Mouse (Mus musculus): ENCODE measurements at regions not wholly inside any gene's neighbourhood (a gene's known extent, or its start where the extent isn't known, plus 50 kb on each side); places are given as distances from the start of the nearest gene placed in this dataset.
"Not testable (repeated sequence)": the region's sequence is repeated elsewhere in the genome, so short reads cannot be mapped to it uniquely, and the experiment has no call there.

GRCm38 (mm10) chr8:103644106-103644505 lies 457.3 kb upstream of the Cdh5 start:
- Histone ChIP-seq H3K9ac (ENCODE audit: low read depth, poor library complexity, severe bottlenecking) (no peak overlapping the region), H3K9me3 (replicated peaks; ENCODE audit: control insufficient read depth, insufficient read depth, low read length, poor library complexity, severe bottlenecking) (no peaks in the 10 kb centered on the region), H3K4me3 (ENCODE audit: low read depth, low read length) (no peak overlapping the region), H3K27ac (ENCODE audit: insufficient read depth, low read length) (no peak overlapping the region), H3K36me3 (ENCODE audit: control insufficient read depth, insufficient read depth, low read length, poor library complexity, severe bottlenecking) (no peaks in the 10 kb centered on the region), H3K27me3 (ENCODE audit: control insufficient read depth, insufficient read depth, low read length, poor library complexity, severe bottlenecking) (no peaks in the 10 kb centered on the region), H3K4me1 (ENCODE audit: control insufficient read depth, insufficient read depth, low read length) (no peaks in the 10 kb centered on the region)
- no peak for TF ChIP-seq EP300 (IDR thresholded peaks at IDR 0.05; ENCODE audit: insufficient read depth, low read depth, low read length)
- no peak for TF ChIP-seq POLR2A (IDR thresholded peaks at IDR 0.05; ENCODE audit: insufficient read depth, low read length)
- TF ChIP-seq CTCF (IDR thresholded peaks at IDR 0.05; ENCODE audit: low read depth, low read length) = no peak

- Histone ChIP-seq H3K4me3 (ENCODE audit: low read depth, low read length) (no peak overlapping the region), H3K36me3 (ENCODE audit: control insufficient read depth, insufficient read depth, low read length, poor library complexity, severe bottlenecking) (no peaks in the 10 kb centered on the region), H3K9me3 (replicated peaks; ENCODE audit: control insufficient read depth, insufficient read depth, low read length, poor library complexity, severe bottlenecking) (no peaks in the 10 kb centered on the region), H3K27me3 (ENCODE audit: control insufficient read depth, insufficient read depth, low read length, poor library complexity, severe bottlenecking) (no peaks in the 10 kb centered on the region), H3K4me1 (ENCODE audit: control insufficient read depth, insufficient read depth, low read length) (no peaks in the 10 kb centered on the region), H3K9ac (ENCODE audit: low read depth, poor library complexity, severe bottlenecking) (no peak overlapping the region), H3K27ac (ENCODE audit: insufficient read depth, low read length) (no peak overlapping the region)
- no peak for TF ChIP-seq POLR2A (IDR thresholded peaks at IDR 0.05; ENCODE audit: insufficient read depth, low read length)
These were observed 456.6 kb upstream of the Cdh5 start for GRCm38 (mm10) chr8:103644845-103645244.

- Histone ChIP-seq H3K27ac (ENCODE audit: insufficient read depth, low read length) (no peak overlapping the region), H3K36me3 (ENCODE audit: control insufficient read depth, insufficient read depth, low read length, poor library complexity, severe bottlenecking) (no peaks in the 10 kb centered on the region), H3K27me3 (ENCODE audit: control insufficient read depth, insufficient read depth, low read length, poor library complexity, severe bottlenecking) (no peaks in the 10 kb centered on the region), H3K9ac (ENCODE audit: low read depth, poor library complexity, severe bottlenecking) (no peak overlapping the region), H3K4me3 (ENCODE audit: low read depth, low read length) (no peak overlapping the region), H3K9me3 (replicated peaks; ENCODE audit: control insufficient read depth, insufficient read depth, low read length, poor library complexity, severe bottlenecking) (no peaks in the 10 kb centered on the region), H3K4me1 (ENCODE audit: control insufficient read depth, insufficient read depth, low read length) (no peaks in the 10 kb centered on the region)
- no peak for TF ChIP-seq POLR2A (IDR thresholded peaks at IDR 0.05; ENCODE audit: insufficient read depth, low read length)
- no peak for TF ChIP-seq EP300 (IDR thresholded peaks at IDR 0.05; ENCODE audit: insufficient read depth, low read depth, low read length)
- no peak for TF ChIP-seq CTCF (IDR thresholded peaks at IDR 0.05; ENCODE audit: low read depth, low read length)
These were observed 436.6 kb upstream of the Cdh5 start for GRCm38 (mm10) chr8:103664796-103665195.

GRCm38 (mm10) chr8:103686233-103686632 lies 415.2 kb upstream of the Cdh5 start:
- H3K36me3 ChIP-seq (ENCODE audit: control insufficient read depth, insufficient read depth, low read length, poor library complexity, severe bottlenecking); H3K9me3 ChIP-seq (replicated peaks; ENCODE audit: control insufficient read depth, insufficient read depth, low read length, poor library complexity, severe bottlenecking); H3K27ac ChIP-seq (ENCODE audit: insufficient read depth, low read length); H3K4me1 ChIP-seq (ENCODE audit: control insufficient read depth, insufficient read depth, low read length); H3K4me3 ChIP-seq (ENCODE audit: low read depth, low read length); H3K27me3 ChIP-seq (ENCODE audit: control insufficient read depth, insufficient read depth, low read length, poor library complexity, severe bottlenecking); H3K9ac ChIP-seq (ENCODE audit: low read depth, poor library complexity, severe bottlenecking): not testable (repeated sequence)

- H3K4me1 ChIP-seq (ENCODE audit: control insufficient read depth, insufficient read depth, low read length) = no peaks in the 10 kb centered on the region
- no peak overlapping the region for H3K9ac ChIP-seq (ENCODE audit: low read depth, poor library complexity, severe bottlenecking)
- no peak overlapping the region for H3K4me3 ChIP-seq (ENCODE audit: low read depth, low read length)
- no peak overlapping the region for H3K27ac ChIP-seq (ENCODE audit: insufficient read depth, low read length)
- no peaks in the 10 kb centered on the region for H3K9me3 ChIP-seq (replicated peaks; ENCODE audit: control insufficient read depth, insufficient read depth, low read length, poor library complexity, severe bottlenecking)
- H3K27me3 ChIP-seq (ENCODE audit: control insufficient read depth, insufficient read depth, low read length, poor library complexity, severe bottlenecking) = no peaks in the 10 kb centered on the region
- no peaks in the 10 kb centered on the region for H3K36me3 ChIP-seq (ENCODE audit: control insufficient read depth, insufficient read depth, low read length, poor library complexity, severe bottlenecking)
- TF ChIP-seq EP300 (IDR thresholded peaks at IDR 0.05; ENCODE audit: insufficient read depth, low read depth, low read length) (no peak), POLR2A (IDR thresholded peaks at IDR 0.05; ENCODE audit: insufficient read depth, low read length) (no peak), CTCF (IDR thresholded peaks at IDR 0.05; ENCODE audit: low read depth, low read length) (no peak)
These were observed 411.0 kb upstream of the Cdh5 start for GRCm38 (mm10) chr8:103690438-103690837.

GRCm38 (mm10) chr8:103693531-103693930 lies 407.9 kb upstream of the Cdh5 start:
- H3K36me3 ChIP-seq (ENCODE audit: control insufficient read depth, insufficient read depth, low read length, poor library complexity, severe bottlenecking) = no peaks in the 10 kb centered on the region
- H3K4me1 ChIP-seq (ENCODE audit: control insufficient read depth, insufficient read depth, low read length) = no peaks in the 10 kb centered on the region
- no peak overlapping the region for H3K9ac ChIP-seq (ENCODE audit: low read depth, poor library complexity, severe bottlenecking)
- no peak for TF ChIP-seq EP300 (IDR thresholded peaks at IDR 0.05; ENCODE audit: insufficient read depth, low read depth, low read length)
- TF ChIP-seq CTCF (IDR thresholded peaks at IDR 0.05; ENCODE audit: low read depth, low read length) = no peak
- no peak for TF ChIP-seq POLR2A (IDR thresholded peaks at IDR 0.05; ENCODE audit: insufficient read depth, low read length)
- no peak overlapping the region for H3K4me3 ChIP-seq (ENCODE audit: low read depth, low read length)
- H3K9me3 ChIP-seq (replicated peaks; ENCODE audit: control insufficient read depth, insufficient read depth, low read length, poor library complexity, severe bottlenecking) = peaks cover 6% of the 10 kb centered on the region
- H3K27ac ChIP-seq (ENCODE audit: insufficient read depth, low read length) = no peak overlapping the region
- no peaks in the 10 kb centered on the region for H3K27me3 ChIP-seq (ENCODE audit: control insufficient read depth, insufficient read depth, low read length, poor library complexity, severe bottlenecking)
